Mouse (Mus musculus) ES-E14 (cell line): Measurements from ENCODE around the gene Raf1. TPM values are rescaled to one million over a fixed set of nuclear protein-coding genes. Genes with fewer than 3 reads are reported as not detected.

Experiments
- DNase-seq: peaks from one replicate; pipeline ENCODE4 v3.0.0-alpha.2; 2013; ENCODE audit warnings: low read depth, low spot score
- H3K27ac ChIP-seq: 2 replicates; pipeline ENCODE4 v1.5.1; 2012; ENCODE audit warnings: low read depth, mild to moderate bottlenecking, low read length, moderate library complexity, mixed read lengths; ENCODE audit not compliant: poor library complexity, insufficient read depth, severe bottlenecking
- H3K36me3 ChIP-seq: 2 replicates; pipeline ENCODE4 v1.6.1; 2012; ENCODE audit warnings: mild to moderate bottlenecking, low read length, moderate library complexity, mixed read lengths; ENCODE audit not compliant: control insufficient read depth, poor library complexity, insufficient read depth, severe bottlenecking
- H3K4me1 ChIP-seq, 2 experiments: fragments of 150-350 bp in 1 of 2; sonication (generic) in 1 of 2; 2 replicates each; pipeline ENCODE4 v1.6.1; 2012; ENCODE audit warnings: low read length in 2 of 2, mild to moderate bottlenecking in 1 of 2, mixed read lengths in 1 of 2; ENCODE audit not compliant: control insufficient read depth in 2 of 2, insufficient read depth in 2 of 2, poor library complexity in 1 of 2
- H3K4me3 ChIP-seq, 2 experiments: fragments of 150-350 bp in 1 of 2; sonication (generic) in 1 of 2; 2 replicates each; pipeline ENCODE4 v1.5.1; 2012; ENCODE audit warnings: low read length in 2 of 2, low read depth in 1 of 2, mild to moderate bottlenecking in 1 of 2, mixed read lengths in 1 of 2; ENCODE audit not compliant: insufficient read depth in 1 of 2, poor library complexity in 1 of 2, severe bottlenecking in 1 of 2
- H3K9ac ChIP-seq: 2 replicates; pipeline ENCODE4 v1.6.1; 2012; ENCODE audit warnings: low read depth, mild to moderate bottlenecking, low read length, mixed read lengths; ENCODE audit not compliant: poor library complexity, insufficient read depth, severe bottlenecking
- H3K9me3 ChIP-seq: fragments of 150-350 bp; sonication (generic); 2 replicates; pipeline ENCODE4 v1.6.1; 2012; ENCODE audit warnings: low read depth, mild to moderate bottlenecking, low read length; ENCODE audit not compliant: control insufficient read depth, insufficient read depth
- CHD2 ChIP-seq: IDR thresholded peaks from 2 replicates; pipeline ENCODE4 v1.6.1; 2014; ENCODE audit warnings: mild to moderate bottlenecking, low read depth, low read length, inconsistent platforms
- HCFC1 ChIP-seq: IDR thresholded peaks from 2 replicates; pipeline ENCODE4 v1.6.1; 2012; ENCODE audit warnings: low read length, inconsistent platforms, borderline replicate concordance; ENCODE audit not compliant: insufficient read depth
- MAFK ChIP-seq: IDR thresholded peaks from 2 replicates; pipeline ENCODE4 v1.6.1; 2014; ENCODE audit warnings: mild to moderate bottlenecking, low read depth, low read length, inconsistent platforms; ENCODE audit not compliant: insufficient read depth
- ZC3H11A ChIP-seq: IDR thresholded peaks from 2 replicates; pipeline ENCODE4 v1.6.1; 2012; ENCODE audit warnings: low read depth, mild to moderate bottlenecking, inconsistent platforms, low read length, borderline replicate concordance
- ZNF384 ChIP-seq: IDR thresholded peaks from 2 replicates; pipeline ENCODE4 v1.6.1; 2012; ENCODE audit warnings: low read depth, low read length, inconsistent platforms
- in situ Hi-C, 2 experiments: fragments of 600-800 bp; cut with MboI; formaldehyde crosslinking; loops; one replicate each; pipeline ENCODE4 v1.15.1; 2025; ENCODE audit warnings: low sequenced_read_pairs in 2 of 2, inconsistent platforms in 1 of 2; ENCODE audit not compliant: unreplicated experiment in 2 of 2
- total RNA-seq: library from RNA; depleted of rRNA; stranded (reverse); fragments of 300-350 nt; gene quantifications from 2 replicates; pipeline ENCODE4 v1.2.3, GENCODE M21; 2012

Gene Raf1
- total RNA-seq, 1 experiment = 128 TPM

- DNase-seq = no peak
- H3K27ac ChIP-seq = no peak overlapping the region
Measured at GRCm38 (mm10) chr6:115583430-115584125, 92.9 kb downstream of the Raf1 start.

GRCm38 (mm10) chr6:115582328-115583115 lies 93.9 kb downstream of the Raf1 start:
- DNase-seq = no peak
- in situ Hi-C loops = no loop called here
- Histone ChIP-seq H3K9me3 (no peaks in the 10 kb centered on the region), H3K9ac (no peak overlapping the region), H3K4me1 (no peaks in the 10 kb centered on the region; a peak in 1 of 4 replicates), H3K27ac (no peak overlapping the region), H3K36me3 (peaks cover 10% of the 10 kb centered on the region), H3K4me3 (no peak overlapping the region)
- TF ChIP-seq CHD2 = no peak
- TF ChIP-seq HCFC1 = no peak
- TF ChIP-seq ZC3H11A = no peak
- no peak for TF ChIP-seq ZNF384
- no peak for TF ChIP-seq MAFK

More at GRCm38 (mm10) chr6:115583430-115584125, 92.9 kb downstream of the Raf1 start:
- Histone ChIP-seq H3K9ac (no peak overlapping the region), H3K9me3 (no peaks in the 10 kb centered on the region), H3K4me1 (no peaks in the 10 kb centered on the region; a peak in 1 of 4 replicates), H3K4me3 (no peak overlapping the region), H3K36me3 (peaks cover 4% of the 10 kb centered on the region)
- TF ChIP-seq HCFC1 = no peak
- TF ChIP-seq MAFK = no peak
- in situ Hi-C loops = no loop called here

- Histone ChIP-seq H3K4me1 (no peaks in the 10 kb centered on the region; a peak in 1 of 4 replicates), H3K36me3 (peaks cover 24% of the 10 kb centered on the region), H3K9me3 (no peaks in the 10 kb centered on the region), H3K4me3 (no peak overlapping the region), H3K27ac (no peak overlapping the region), H3K9ac (no peak overlapping the region)
- no peak for DNase-seq
- TF ChIP-seq ZC3H11A (no peak), ZNF384 (no peak), HCFC1 (no peak), CHD2 (no peak)
- in situ Hi-C loops = no loop called here
Measured at GRCm38 (mm10) chr6:115580810-115581209, 95.6 kb downstream of the Raf1 start.

- TF ChIP-seq MAFK (no peak), ZNF384 (no peak), ZC3H11A (no peak), CHD2 (no peak), HCFC1 (no peak)
- Histone ChIP-seq H3K27ac (no peak overlapping the region), H3K36me3 (peaks cover 38% of the 10 kb centered on the region), H3K9me3 (no peaks in the 10 kb centered on the region), H3K9ac (no peak overlapping the region), H3K4me1 (no peaks in the 10 kb centered on the region; a peak in 1 of 4 replicates), H3K4me3 (no peak overlapping the region)
- no peak for DNase-seq
- in situ Hi-C loops = no loop called here
Measured at GRCm38 (mm10) chr6:115577941-115578340, 98.5 kb downstream of the Raf1 start.

- in situ Hi-C loops = no loop called here
- no peak overlapping the region for H3K4me3 ChIP-seq
- no peak for DNase-seq
- TF ChIP-seq MAFK (no peak), ZNF384 (no peak), ZC3H11A (no peak), CHD2 (no peak), HCFC1 (no peak)
- H3K9ac ChIP-seq = no peak overlapping the region
- no peak overlapping the region for H3K27ac ChIP-seq
- no peaks in the 10 kb centered on the region for H3K9me3 ChIP-seq
- peaks cover 41% of the 10 kb centered on the region for H3K36me3 ChIP-seq
- no peaks in the 10 kb centered on the region for H3K4me1 ChIP-seq
Measured at GRCm38 (mm10) chr6:115577407-115577806, 99.0 kb downstream of the Raf1 start.
